Mouse (Mus musculus) G1E (cell line): ENCODE data around the gene Fam20a. TPM values are rescaled to one million over a fixed set of nuclear protein-coding genes. Genes with fewer than 3 reads are reported as not detected.

Experiments used
- ATAC-seq: 2 replicates; pipeline ENCODE4 v1.8.0; 2016; ENCODE audit warnings: mild to moderate bottlenecking; ENCODE audit not compliant: insufficient number of reproducible peaks, poor library complexity, low FRiP score, severe bottlenecking; ENCODE audit errors: extremely low read depth
- DNase-seq: peaks from one replicate; pipeline ENCODE4 v3.0.0; 2012; ENCODE audit warnings: low spot score
- H3K27me3 ChIP-seq: 2 replicates; pipeline ENCODE4 v1.6.1; 2012; ENCODE audit warnings: mild to moderate bottlenecking, low read length, inconsistent platforms; ENCODE audit not compliant: insufficient read depth
- H3K36me3 ChIP-seq: replicated peaks from 2 replicates; pipeline ENCODE3; 2012; ENCODE audit warnings: mild to moderate bottlenecking, inconsistent platforms
- H3K4me1 ChIP-seq: 2 replicates; pipeline ENCODE4 v1.6.1; 2012; ENCODE audit warnings: low read depth, low read length, inconsistent platforms, mixed read lengths; ENCODE audit not compliant: insufficient read depth
- H3K4me3 ChIP-seq: 2 replicates; pipeline ENCODE4 v1.5.1; 2012; ENCODE audit warnings: low read depth, mild to moderate bottlenecking, inconsistent platforms, low read length, moderate library complexity, mixed read lengths
- H3K9me3 ChIP-seq: replicated peaks from 2 replicates; pipeline ENCODE4 v1.6.1; 2012; ENCODE audit warnings: inconsistent platforms
- CTCF ChIP-seq: IDR thresholded peaks from 2 replicates; pipeline ENCODE4 v1.5.1; 2012; ENCODE audit warnings: low read depth, low read length, inconsistent platforms, mixed read lengths
- GATA1 ChIP-seq: IDR thresholded peaks from 2 replicates; pipeline ENCODE4 v1.6.1; 2012; ENCODE audit warnings: borderline replicate concordance, low read length, inconsistent platforms, mixed read lengths
- GATA2 ChIP-seq: IDR thresholded peaks from 2 replicates; pipeline ENCODE4 v1.6.1; 2012; ENCODE audit warnings: low read depth, low read length, inconsistent platforms, borderline replicate concordance
- POLR2AphosphoS5 ChIP-seq: IDR thresholded peaks from 2 replicates; pipeline ENCODE4 v1.6.1; 2012; ENCODE audit warnings: low read depth, low read length, inconsistent platforms; ENCODE audit not compliant: insufficient replicate concordance
- TAL1 ChIP-seq: conservative IDR thresholded peaks from 2 replicates; pipeline ENCODE4 v1.6.1; 2012; ENCODE audit warnings: low read depth, low read length, inconsistent platforms, mixed read lengths
- polyA plus RNA-seq: library from polyadenylated mRNA; stranded (reverse); fragments of >175 nt; gene quantifications from 2 replicates; pipeline ENCODE4 v1.2.3, GENCODE M21; 2012
- total RNA-seq, 2 experiments: library from RNA; stranded (forward) in 1 of 2; stranded (reverse) in 1 of 2; fragments of 200-1000 nt in 1 of 2; fragments of >200 nt in 1 of 2; fragmentation: Nextera tagmentation in 1 of 2; gene quantifications; 2 replicates each; pipeline ENCODE4 v1.2.3; 2014 to 2017

Fam20a gene
- total and polyA plus RNA-seq, 3 experiments, result 0.05 TPM; not detected in 2

DNA sequence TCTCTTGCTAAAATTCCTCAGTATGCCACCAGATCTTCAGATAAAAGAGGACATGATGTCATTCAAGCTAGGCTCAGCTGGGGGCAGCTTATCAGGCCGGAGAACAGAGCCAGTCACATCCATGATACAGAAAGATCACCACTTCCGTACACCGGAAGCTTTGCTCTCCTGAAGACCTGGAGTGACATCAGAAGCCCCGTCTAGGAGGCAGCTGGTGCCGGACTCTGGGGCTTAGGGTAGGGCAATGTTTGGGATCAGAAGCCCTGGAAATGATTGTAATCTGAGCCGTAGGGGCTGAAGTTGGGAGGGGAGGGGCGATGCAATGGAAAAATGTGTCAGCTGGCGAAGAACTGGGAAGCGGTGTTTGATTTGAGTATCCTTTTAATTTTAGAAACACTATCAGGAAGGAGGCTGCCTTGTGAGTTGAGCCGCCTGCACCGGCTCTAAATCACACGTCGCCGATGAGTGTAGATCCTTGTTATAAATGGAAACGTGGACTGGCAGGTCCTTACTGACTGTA, 99.5 kb downstream of the Fam20a start:
- Histone ChIP-seq H3K4me3 (no peak overlapping the region), H3K4me1 (peaks cover 21% of the 10 kb centered on the region), H3K9me3 (0 out of 2 replicates have a peak, but pooled peaks cover 2% of the 10 kb centered on the region), H3K36me3 (no peaks in the 10 kb centered on the region), H3K27me3 (peaks cover 2% of the 10 kb centered on the region; the same call in 1 of the 2 replicates)
- ATAC-seq, result no peak
- no peak for DNase-seq
- TF ChIP-seq TAL1 (no peak), GATA1 (no peak), CTCF (no peak), GATA2 (no peak), POLR2AphosphoS5 (no peak)

- TF ChIP-seq GATA1, result no peak
- peak; percentile 65 for TF ChIP-seq CTCF
- peaks cover 33% of the 10 kb centered on the region for H3K4me1 ChIP-seq
- no peak overlapping the region for H3K4me3 ChIP-seq
- H3K36me3 ChIP-seq, result no peaks in the 10 kb centered on the region
- H3K27me3 ChIP-seq, result 0 out of 2 replicates have a peak, but pooled peaks cover 2% of the 10 kb centered on the region
- DNase-seq, result no peak
- H3K9me3 ChIP-seq, result 0 out of 2 replicates have a peak, but pooled peaks cover 2% of the 10 kb centered on the region
- ATAC-seq, result no peak
Measured at GRCm38 (mm10) chr11:109621183-109621582, 100.9 kb downstream of the Fam20a start.

- peaks cover 41% of the 10 kb centered on the region for H3K4me1 ChIP-seq
- H3K4me3 ChIP-seq, result no peak overlapping the region
- no peak for TF ChIP-seq POLR2AphosphoS5
- no peak for TF ChIP-seq GATA1
- TF ChIP-seq GATA2, result no peak
- no peak for TF ChIP-seq TAL1
- TF ChIP-seq CTCF, result no peak
- ATAC-seq (no peak), DNase-seq (no peak)
- 0 out of 2 replicates have a peak, but pooled peaks cover 2% of the 10 kb centered on the region for H3K27me3 ChIP-seq
- H3K36me3 ChIP-seq, result no peaks in the 10 kb centered on the region
- 0 out of 2 replicates have a peak, but pooled peaks cover 2% of the 10 kb centered on the region for H3K9me3 ChIP-seq
Measured at GRCm38 (mm10) chr11:109620356-109620755, 101.7 kb downstream of the Fam20a start.

Other genes with a start within 250 kb of the Fam20a start
- 6.1 and 8.8 TPM in 2 replicates for gene Arsg, start 248.9 kb downstream of the Fam20a start, total RNA-seq (2014; fragmentation: Nextera tagmentation)
- 2.0 and 3.3 TPM in 2 replicates for gene Arsg, start 248.9 kb downstream of the Fam20a start, total RNA-seq (2017)
- gene Arsg, start 248.9 kb downstream of the Fam20a start, polyA plus RNA-seq, result 0.58 and 1.0 TPM in 2 replicates
- gene Slc16a6, start 248.7 kb downstream of the Fam20a start, total RNA-seq (2014; fragmentation: Nextera tagmentation), result 95.0 and 101 TPM in 2 replicates
- 18.9 and 20.4 TPM in 2 replicates for gene Slc16a6, start 248.7 kb downstream of the Fam20a start, total RNA-seq (2017)
- gene Slc16a6, start 248.7 kb downstream of the Fam20a start, polyA plus RNA-seq, result 32.4 and 37.1 TPM in 2 replicates
- gene Wipi1, start 110.3 kb downstream of the Fam20a start, total RNA-seq (2014; fragmentation: Nextera tagmentation), result 14.0 and 15.0 TPM in 2 replicates
- 4.8 and 5.0 TPM in 2 replicates for gene Wipi1, start 110.3 kb downstream of the Fam20a start, total RNA-seq (2017)
- 12.6 and 15.4 TPM in 2 replicates for gene Wipi1, start 110.3 kb downstream of the Fam20a start, polyA plus RNA-seq
- gene Prkar1a, start 72.9 kb downstream of the Fam20a start, total RNA-seq (2014; fragmentation: Nextera tagmentation), result 116 and 134 TPM in 2 replicates
- 83.6 and 85.6 TPM in 2 replicates for gene Prkar1a, start 72.9 kb downstream of the Fam20a start, total RNA-seq (2017)
- 74.6 and 74.8 TPM in 2 replicates for gene Prkar1a, start 72.9 kb downstream of the Fam20a start, polyA plus RNA-seq
- gene 1700012B07Rik, start 105.8 kb upstream of the Fam20a start, total RNA-seq (2014; fragmentation: Nextera tagmentation), result not detected in 2 replicates
- 0.11 TPM in 1 of 2 replicates, not detected in the other for gene 1700012B07Rik, start 105.8 kb upstream of the Fam20a start, total RNA-seq (2017)
- not detected in 2 replicates for gene 1700012B07Rik, start 105.8 kb upstream of the Fam20a start, polyA plus RNA-seq